Mouse (Mus musculus): Measurements from ENCODE around the gene Slc25a39.
"Not testable (repeated sequence)": the region's sequence is repeated elsewhere in the genome, so short reads cannot be mapped to it uniquely, and the experiment has no call there.

Gene Slc25a39

DNA sequence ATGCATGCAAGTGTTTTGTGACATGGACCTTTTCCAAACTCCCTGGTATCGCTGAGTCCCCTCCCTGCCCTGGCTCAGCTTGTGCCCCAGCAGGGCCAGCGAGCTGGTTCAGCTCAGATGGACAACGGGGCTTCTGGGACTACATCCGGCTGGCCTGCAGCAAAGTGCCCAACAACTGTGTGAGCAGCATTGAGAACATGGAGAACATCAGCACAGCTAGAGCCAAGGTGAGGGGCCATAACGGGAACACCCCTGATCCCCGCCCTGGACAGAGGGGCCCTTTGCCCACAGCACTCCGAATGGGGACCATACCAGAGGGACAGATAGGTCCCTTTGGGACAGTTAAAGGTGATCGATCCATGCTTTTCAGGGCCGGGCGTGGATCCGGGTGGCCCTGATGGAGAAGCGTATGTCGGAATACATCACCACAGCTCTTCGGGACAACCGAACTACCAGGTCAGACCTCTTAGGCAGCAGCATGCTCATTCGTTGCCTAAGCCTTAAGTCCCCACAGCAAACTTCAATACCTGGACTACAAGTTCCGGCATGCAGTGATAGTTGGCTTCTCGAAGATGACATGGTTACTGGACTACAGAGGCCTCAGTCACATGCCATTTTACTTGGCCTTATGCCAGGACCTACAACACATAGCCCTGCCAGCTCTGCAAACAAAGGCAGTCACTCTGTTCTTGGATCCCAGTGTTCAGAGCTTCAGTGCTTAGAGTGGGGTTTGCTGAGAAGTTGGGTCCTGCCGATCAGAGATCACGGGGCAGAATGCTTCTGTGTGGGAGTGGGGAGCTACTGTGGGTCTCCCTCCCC is 9.5 kb downstream of the Slc25a39 start:
- peak in 1 of 2 experiments; percentile 72 for DNase-seq (ENCODE audit: low spot score in 2 of 2)

DNA sequence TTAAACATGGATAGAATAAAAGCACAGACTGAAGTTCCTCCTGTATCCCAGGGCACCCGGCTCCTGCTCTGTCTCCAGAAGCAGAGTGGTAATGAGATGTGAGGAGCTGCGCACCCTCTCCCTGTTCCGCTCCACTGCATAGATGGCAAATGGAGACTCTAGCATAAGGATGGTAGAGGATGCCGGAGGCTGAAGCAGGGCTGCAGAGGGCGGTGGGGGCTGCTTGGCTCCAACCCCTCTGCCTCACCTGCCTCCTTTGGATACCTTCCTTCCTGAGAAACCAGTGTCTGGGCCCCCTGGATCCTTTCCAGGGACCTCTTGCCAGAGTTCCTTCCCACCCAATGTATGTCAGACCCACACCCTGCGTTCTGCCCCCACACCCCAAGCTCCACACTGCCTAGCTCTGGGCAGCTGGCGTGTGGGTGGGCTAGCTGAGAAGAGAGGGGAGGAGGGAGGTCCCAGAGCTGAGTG is 11.0 kb downstream of the Slc25a39 start:
- DNase-seq (ENCODE audit: low spot score in 2 of 2): peak in 1 of 2 experiments; percentile 66

DNA sequence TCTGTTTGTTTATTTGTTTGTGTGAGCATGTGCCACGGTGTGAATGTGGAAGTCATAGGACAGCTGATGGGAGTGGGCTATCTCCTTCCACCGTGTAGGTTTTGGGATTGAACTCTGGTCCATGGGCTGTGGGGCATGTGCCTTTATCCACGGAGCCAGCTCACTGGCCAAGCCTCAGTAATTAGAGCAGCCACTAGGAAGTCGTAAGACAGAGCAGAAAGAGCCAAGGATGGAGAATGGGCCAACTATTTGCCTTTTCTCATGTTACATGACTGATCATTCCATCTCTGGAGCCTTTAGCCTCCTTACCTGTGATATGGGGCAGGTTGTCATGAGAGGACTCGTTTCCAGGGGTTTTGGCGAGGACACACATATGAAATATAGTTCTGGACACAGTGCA is 11.5 kb downstream of the Slc25a39 start:
- DNase-seq (ENCODE audit: low spot score in 2 of 2): no peak

DNA sequence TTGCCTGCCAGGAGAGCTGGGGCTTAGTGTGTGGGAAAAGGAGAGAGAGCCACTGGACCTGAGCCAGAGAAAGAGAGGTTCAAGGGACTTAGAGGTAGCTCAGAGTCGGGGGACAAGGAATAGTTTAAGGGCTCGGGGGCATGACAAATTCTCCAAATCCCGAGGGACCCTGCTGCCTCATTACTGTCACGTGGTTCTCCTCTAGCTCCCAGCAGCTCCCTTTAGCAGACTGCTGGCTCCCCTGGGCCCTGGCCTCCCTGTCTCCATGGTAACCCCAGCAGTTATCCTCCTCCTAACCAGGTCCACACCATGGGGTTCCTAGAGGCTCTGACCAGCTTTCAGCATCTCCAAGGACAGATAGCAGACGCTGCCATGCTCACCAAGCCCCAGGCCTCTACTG is 12.5 kb downstream of the Slc25a39 start:
- DNase-seq (ENCODE audit: low spot score in 2 of 2): peak in 1 of 2 experiments; percentile 54

DNA sequence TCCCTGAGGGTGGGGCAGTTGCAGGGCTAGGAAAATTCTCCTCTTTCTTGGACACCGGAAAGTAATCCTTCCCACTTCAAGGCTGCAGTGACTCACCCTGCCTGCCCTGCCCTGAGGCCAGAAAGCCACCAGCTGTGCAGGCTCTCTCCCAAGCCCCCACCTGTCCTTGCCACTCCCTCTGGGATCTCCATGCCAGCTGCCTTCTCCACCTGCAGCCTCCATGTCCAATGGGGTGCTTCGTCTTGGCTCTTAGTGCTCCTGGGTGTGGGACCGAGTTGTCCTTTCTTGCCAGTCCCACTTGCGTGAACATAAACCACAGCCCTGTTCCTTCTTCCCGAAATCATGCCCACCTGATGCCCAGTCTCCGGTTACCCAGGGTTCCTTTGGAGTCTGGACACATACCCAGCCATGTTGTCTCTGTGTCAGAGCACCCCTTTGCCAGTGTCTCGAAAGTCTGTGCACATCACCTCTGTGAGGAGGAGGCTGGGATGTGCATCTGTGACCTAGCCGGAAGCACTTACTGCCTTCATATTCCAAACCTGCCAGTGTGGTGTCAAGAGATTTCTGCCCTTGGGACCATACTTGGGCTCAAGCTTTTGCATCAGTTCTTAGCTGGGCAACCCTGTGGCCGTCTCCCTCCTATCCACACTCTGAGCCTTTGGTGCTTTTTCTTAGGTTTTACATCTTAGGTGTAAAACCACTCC is 13.2 kb downstream of the Slc25a39 start:
- peak in 1 of 2 experiments; percentile 53 for DNase-seq (ENCODE audit: low spot score in 2 of 2)

DNA sequence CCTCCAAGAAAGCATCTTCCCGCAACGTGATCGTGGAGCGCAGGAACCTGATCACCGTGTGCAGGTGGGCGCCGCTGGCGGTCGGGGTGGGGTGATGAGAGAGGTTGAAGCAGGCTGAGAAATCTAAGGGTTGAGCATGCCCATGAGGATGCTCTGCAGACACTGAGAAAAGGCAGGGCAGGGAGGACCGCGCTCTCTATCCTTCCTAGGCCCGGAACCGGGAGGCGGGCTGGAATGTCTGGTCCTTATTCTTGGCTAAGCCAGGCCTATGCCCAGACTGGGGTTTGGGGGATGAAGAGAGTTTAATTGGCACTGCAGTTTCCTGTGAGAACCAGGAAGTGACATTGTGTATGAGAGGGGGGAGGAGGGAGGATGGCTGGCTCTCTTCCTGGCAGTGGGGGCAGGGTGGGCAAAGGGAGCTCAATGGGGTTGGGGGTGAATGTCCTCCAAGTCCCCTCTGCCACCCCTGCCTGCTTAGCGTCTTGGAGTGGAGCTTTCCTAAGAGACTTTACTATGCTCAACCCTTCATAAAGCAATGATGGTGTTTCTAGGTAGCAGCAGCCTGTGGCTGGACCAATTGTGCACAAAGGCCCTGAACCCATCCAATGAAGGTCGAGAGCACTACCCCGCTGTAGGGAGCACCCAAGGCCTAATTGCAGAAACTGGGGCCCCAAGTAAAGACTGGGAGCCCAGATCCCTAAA is 13.9 kb downstream of the Slc25a39 start:
- DNase-seq (ENCODE audit: low spot score in 2 of 2): peak; percentile 73 to 75

DNA sequence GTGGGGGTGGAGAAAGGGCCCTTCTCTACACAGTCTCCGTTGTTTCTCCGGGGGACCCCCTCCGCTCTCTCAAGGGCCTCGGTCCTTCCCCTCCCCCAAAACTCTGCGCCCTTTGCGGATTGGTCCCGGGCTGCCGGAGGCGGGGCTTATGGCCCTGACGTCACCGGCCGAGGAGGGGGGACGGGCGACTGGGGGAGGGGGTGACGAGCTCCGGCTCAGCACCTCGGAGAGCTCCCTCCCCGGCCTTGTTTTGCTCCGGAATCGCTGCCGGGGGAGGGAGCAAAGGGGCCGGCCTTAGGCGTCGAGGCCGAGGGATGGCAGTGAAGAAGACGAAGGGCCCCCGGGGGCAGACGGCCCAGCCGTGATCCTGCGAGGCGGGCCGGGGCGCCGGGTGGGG is 14.5 kb downstream of the Slc25a39 start, which contains the start of gene Rundc3a:
Gene Rundc3a, plus strand, starts transcription at position 166 of the 397 bp plus-strand sequence.
- DNase-seq (ENCODE audit: low spot score in 2 of 2): peak; percentile 98

DNA sequence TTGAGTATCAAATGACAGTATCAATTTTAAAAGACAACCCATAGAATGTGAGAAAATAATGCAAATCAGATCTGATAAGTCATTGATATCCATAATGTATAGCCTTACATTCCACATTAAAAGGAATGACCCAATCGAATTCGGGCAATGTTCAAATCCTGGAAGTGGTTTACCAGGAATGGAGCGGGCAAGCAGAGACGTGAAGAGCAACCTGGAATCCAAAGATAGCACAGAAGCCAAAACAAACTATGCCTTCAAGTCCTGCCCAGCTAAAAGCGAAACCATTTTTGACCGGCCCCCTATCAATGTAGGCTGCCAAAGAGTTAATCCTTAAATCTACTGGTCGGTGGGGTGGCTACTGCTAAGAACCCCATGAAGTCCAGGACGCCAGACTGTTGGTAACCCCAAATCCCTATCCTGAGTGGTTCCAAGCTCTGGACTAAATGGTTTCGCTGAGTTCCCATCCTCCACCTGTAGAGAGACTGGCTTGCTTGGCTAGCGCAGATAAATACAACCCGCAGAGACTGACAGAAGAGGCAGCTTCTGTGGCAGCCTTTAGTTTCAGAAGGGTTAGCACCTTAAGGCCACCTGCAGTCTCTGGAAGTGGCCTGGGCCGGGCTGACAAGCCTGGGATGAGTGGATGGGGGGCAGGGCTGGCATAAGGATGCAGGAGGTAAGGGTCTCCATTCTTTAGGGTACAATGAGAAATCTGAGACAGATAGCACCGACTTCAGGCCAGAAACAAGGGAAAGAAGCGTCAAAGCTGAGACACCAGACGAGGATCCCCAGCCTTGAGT is 15.1 kb downstream of the Slc25a39 start:
- DNase-seq (ENCODE audit: low spot score in 2 of 2): no peak

DNA sequence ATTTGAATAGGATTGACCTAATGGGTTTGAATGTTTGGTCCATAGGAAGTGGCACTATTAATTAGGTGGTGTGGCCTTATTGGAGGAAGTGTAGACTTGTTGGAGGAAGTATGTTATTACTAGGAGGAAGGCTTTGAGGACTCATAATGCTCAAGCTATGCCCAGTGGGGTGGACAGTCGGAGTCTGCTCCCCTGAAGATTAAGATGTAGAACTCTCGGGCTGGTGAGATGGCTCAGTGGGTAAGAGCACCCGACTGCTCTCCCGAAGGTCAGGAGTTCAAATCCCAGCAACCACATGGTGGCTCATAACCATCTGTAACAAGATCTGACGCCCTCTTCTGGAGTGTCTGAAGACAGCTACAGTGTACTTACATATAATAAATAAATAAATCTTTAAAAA is 18.3 kb downstream of the Slc25a39 start:
- not testable (repeated sequence) for DNase-seq (ENCODE audit: low spot score in 2 of 2)

DNA sequence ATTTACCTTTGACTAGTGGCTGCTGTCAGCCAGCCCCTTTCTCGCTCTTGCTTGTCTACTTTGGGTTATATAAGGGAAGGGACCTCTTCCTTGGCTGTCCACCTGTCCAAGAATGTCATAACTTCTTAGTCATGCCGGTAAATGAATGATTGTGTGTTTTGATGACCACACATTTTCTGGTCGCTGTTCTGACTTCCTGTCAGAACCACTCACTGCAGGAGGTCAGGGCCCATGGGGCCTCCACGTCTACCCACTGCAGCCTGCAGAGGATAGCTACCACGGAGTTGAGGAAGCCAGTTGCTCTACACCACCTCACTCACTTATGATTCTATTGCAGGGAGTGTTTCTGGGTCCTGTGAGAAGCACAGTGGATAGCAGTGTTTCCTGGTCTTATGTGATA is 21.6 kb downstream of the Slc25a39 start:
- no peak for DNase-seq (ENCODE audit: low spot score in 2 of 2)

DNA sequence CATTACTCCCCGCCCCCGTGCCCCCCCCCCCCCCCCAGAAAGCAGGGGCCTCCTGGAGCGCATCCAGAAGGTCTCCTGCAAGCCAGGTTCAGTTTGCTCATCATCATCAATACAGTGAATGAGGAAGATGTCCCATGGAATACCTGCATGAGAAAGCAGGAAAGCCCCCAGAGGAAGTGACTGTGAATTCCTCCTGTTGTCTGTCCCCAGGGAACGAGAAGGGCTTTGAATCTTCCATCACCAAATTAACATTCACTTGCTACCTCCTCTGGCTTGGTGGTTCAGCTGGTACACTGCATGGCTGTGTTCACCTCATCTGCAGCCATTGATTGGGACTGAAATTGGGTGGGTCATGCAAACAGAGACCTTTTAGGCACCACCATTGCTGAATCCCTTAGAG is 22.7 kb downstream of the Slc25a39 start:
- DNase-seq (ENCODE audit: low spot score in 2 of 2): no peak

DNA sequence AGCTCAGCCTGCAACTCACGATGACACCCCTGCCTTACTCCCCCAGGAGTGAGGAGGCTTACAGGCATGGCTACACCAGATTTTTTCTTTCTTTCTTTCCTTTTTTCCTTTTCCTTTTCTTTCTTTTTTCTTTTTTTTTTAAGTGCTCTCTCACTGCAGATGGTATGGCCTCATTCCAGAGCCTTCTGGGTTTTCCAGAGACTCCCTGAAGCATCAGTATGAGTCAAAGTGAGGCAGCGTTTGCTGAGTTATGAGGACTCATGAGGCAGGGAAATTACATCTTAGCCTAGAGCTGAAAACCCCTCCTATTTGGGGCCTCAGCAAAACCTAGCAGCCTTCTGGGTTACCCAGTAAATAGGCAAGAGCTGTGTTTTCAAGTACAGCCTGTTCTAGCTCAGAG is 23.3 kb downstream of the Slc25a39 start:
- DNase-seq (ENCODE audit: low spot score in 2 of 2): peak in 1 of 2 experiments; percentile 74

DNA sequence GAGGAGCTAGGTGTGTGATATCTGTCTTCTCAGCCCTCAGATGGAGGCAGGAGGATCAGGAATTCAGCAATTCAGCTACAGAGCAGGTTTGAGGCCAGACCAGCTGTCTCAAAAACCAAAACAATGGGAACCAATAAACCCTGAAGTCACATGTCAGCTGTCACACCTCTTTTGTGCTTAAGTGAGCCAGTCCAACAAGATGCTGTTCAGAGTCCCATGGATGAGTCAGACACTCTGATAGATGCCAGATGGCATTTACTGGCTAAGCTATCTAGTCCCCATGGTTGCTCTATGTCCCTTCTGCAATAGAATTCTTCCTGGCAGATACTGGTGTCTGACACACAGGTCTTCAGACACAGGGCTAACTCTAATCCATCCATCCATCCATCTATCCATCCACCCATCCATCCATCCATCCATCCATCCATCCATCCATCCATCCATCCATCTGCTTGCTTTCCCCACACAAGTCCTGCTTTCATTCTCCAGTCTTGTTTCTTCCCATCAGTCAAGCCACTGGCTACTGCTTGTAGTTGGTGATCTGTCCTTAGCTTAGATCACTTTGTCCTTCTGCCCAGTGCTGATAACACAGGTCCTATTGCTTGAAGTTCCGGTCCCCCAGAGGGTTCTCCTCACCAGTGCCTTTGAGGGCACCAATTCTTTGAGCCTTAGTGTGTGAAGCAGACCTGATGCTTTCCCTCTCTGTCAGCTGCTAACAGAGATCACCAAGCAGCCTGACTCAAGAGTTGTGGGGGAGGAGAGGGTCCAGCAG is 24.2 kb downstream of the Slc25a39 start:
- no peak for DNase-seq (ENCODE audit: low spot score in 2 of 2)

DNA sequence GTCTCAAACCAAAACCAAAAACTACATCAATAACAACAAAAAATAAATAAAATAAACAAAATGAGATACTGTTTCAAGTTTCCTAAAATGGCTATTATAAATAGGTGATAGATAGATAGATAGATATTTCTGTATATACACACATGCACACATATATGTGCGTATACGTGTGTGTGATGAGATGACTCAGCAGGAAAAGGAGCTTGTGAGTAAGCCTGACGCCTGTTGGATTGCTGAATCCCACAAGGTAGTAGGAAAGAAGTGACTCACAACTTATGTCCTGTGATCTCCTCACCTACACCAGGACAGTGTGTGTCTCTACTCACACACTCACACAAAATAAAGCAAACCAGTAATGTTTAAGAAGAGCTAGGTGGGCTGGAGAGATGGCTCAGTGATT is 25.0 kb downstream of the Slc25a39 start:
- DNase-seq (ENCODE audit: low spot score in 2 of 2): no peak

DNA sequence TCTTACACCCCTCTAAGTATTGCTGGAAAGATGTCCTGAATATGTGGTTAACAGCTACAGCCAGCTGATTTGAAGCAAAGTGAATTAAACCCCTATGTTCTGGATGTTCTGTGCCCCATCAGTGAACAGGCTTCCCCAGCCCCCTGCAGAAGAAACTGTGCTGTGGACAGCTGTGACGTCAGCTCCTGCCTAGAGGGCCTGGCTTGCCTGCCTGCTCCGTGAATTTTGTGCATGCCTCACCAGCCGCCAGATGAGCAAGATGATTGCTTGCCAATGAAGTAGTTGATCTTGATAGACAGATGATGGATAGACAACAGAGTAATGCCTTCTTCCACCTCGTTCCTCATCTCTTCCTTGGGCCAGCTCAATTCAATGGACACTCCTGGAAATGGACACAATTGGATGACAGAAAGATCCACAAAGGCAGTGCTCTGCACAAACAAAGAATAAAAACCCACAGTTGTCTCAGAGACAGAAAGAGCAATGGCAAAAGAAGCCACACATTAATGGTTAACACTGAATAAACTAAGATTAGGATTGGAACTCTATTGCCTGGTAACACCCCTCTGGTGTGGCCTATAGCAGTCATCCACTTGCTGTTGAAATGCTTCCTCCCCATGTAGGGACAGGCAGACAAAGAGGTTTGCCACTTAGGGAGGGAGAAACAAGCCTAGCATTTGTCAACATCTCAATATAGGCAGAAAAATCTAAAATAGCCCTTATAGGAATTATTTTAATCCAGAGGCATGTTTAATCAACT is 26.2 kb downstream of the Slc25a39 start:
- DNase-seq (ENCODE audit: low spot score in 2 of 2): no peak

DNA sequence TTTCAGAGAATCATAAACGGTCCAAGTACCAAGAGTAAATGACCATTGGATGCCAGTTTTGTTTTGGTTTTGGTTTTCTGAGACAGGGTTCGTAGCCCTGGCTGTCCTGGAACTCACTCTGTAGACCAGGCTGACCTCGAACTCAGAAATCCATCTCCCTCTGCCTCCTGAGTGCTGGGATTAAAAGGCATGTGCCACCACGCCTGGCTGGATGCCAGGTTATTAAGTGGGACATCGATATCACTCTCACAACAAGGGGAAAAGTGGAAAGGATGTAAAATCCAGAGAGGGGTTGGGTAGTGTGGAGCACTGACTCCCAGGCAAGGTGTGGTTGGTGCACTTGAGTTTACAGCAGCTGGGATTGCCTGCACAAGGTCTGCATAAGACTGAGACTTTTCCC is 27.7 kb downstream of the Slc25a39 start:
- DNase-seq (ENCODE audit: low spot score in 2 of 2): no peak

DNA sequence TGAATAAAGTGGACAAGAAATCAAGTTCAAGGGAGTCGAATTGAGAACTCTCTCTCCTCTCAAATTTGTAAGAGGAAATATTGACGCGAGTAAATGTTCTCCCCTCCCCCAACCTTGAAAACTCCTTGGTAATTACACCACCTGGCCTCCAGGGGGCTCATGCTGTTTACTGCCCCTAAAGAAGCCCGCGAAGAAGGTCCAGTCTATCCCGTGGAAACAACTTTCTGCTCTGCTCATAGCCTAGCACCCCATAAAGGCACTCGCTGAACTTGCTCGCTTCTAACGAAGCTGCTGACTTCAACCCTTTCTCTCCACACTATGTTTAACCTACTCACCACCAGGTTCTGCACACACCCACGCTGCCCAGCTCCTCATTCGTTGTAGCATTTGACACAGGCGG is 30.6 kb downstream of the Slc25a39 start:
- no peak for DNase-seq (ENCODE audit: low spot score in 2 of 2)

DNA sequence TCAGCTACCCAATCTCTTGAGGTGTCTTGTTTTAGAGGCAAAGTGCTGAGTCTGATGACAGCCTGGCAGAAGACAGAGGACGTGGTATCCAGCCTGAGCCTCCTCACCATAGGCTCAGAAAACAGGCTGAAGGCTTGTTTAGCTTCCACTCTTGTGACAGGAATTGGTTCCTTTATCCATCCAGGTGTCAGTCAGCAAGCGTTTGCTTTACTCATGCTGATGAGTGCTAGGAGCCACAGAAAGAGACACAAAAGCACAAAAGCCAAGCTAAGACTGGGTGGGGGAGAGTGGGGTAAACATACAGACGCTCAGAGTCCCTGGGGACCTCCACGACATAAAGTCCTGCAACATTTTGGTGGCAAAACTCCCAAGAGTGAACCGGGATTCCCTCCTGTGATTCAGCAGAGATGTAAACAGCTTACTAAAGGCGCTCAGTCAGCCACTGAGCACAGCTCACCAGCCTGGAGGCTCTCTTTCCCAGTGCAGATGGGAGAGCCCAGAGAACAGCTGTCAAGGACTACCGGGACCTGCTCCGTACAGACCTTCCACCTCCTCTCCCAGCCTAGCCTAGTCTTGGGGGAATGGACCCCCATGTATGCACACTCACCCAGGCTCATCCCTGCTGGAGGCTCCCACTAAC is 31.4 kb downstream of the Slc25a39 start:
- DNase-seq (ENCODE audit: low spot score in 2 of 2): no peak
